Mouse (Mus musculus) lung, postnatal 4 days (tissue): ENCODE results near the gene Krt12.
A peak's percentile ranks its signal among the peaks of the same experiment; 100 is the strongest.

ENCODE experiments used
- DNase-seq, 2 experiments: peaks; one replicate each; pipeline ENCODE4 v3.0.0; 2021

Gene Krt12

GRCm38 (mm10) chr11:99396661-99397060, 25.4 kb downstream of the Krt12 start:
- no peak for DNase-seq

GRCm38 (mm10) chr11:99396034-99396433, 26.0 kb downstream of the Krt12 start:
- no peak for DNase-seq

- DNase-seq, result no peak
Measured at GRCm38 (mm10) chr11:99392492-99392891, 29.6 kb downstream of the Krt12 start.

GRCm38 (mm10) chr11:99391375-99391774, 30.7 kb downstream of the Krt12 start:
- no peak for DNase-seq

- no peak for DNase-seq
Measured at GRCm38 (mm10) chr11:99390866-99391265, 31.2 kb downstream of the Krt12 start.

- DNase-seq, result no peak
Measured at GRCm38 (mm10) chr11:99389264-99389663, 32.8 kb downstream of the Krt12 start, which contains the start of gene Krt10. Gene Krt10 (minus strand): TSS chr11:99389364.

GRCm38 (mm10) chr11:99388661-99389060, 33.4 kb downstream of the Krt12 start:
- DNase-seq, result no peak

GRCm38 (mm10) chr11:99385813-99386721, 36.0 kb downstream of the Krt12 start:
- DNase-seq, result peak; percentile 92 to 96

- DNase-seq, result peak; percentile 67 to 79
Measured at GRCm38 (mm10) chr11:99379568-99379967, 42.5 kb downstream of the Krt12 start.

GRCm38 (mm10) chr11:99374803-99375202, 47.3 kb downstream of the Krt12 start, which contains the start of gene Krt28:
Gene Krt28 (minus strand): TSS chr11:99374903.
- DNase-seq, result no peak

- DNase-seq, result no peak
Measured at GRCm38 (mm10) chr11:99369853-99370451, 52.1 kb downstream of the Krt12 start.

GRCm38 (mm10) chr11:99369229-99369628, 52.8 kb downstream of the Krt12 start:
- DNase-seq, result no peak

GRCm38 (mm10) chr11:99366791-99367190, 55.3 kb downstream of the Krt12 start:
- peak in 1 of 2 experiments; percentile 25 for DNase-seq
